Mouse (Mus musculus) adrenal gland, adult 2 months (tissue): ENCODE data around the gene Rapgef1. TPM values are rescaled to one million over a fixed set of nuclear protein-coding genes. Genes with fewer than 3 reads are reported as not detected.
"Not testable (repeated sequence)": the region's sequence is repeated elsewhere in the genome, so short reads cannot be mapped to it uniquely, and the experiment has no call there.

Source experiments
- DNase-seq: peaks from one replicate; pipeline ENCODE4 v3.0.0; 2021
- polyA plus RNA-seq: library from polyadenylated mRNA; depleted of rRNA; stranded (reverse); fragments of >200 nt; gene quantifications from 2 replicates; pipeline ENCODE4 v1.2.3, GENCODE M21; 2012
- total RNA-seq, 2 experiments: library from RNA; stranded (reverse); gene quantifications; 2 replicates each; pipeline ENCODE4 v1.2.3; 2021

The Rapgef1 gene
- total and polyA plus RNA-seq, 3 experiments, result 46.2 to 50.9 (median 48.2) TPM

- no peak for DNase-seq
Measured at GRCm38 (mm10) chr2:29623247-29624090, 3.9 kb downstream of the Rapgef1 start.

- no peak for DNase-seq
Measured at GRCm38 (mm10) chr2:29624091-29624608, 4.6 kb downstream of the Rapgef1 start.

- peak; percentile 80 for DNase-seq
Measured at GRCm38 (mm10) chr2:29624739-29625138, 5.2 kb downstream of the Rapgef1 start.

GRCm38 (mm10) chr2:29625573-29626200 is 6.2 kb downstream of the Rapgef1 start:
- DNase-seq, result no peak

- no peak for DNase-seq
Measured at GRCm38 (mm10) chr2:29627337-29627736, 7.8 kb downstream of the Rapgef1 start.

- DNase-seq, result no peak
Measured at GRCm38 (mm10) chr2:29628186-29628585, 8.7 kb downstream of the Rapgef1 start.

GRCm38 (mm10) chr2:29628763-29629181 is 9.3 kb downstream of the Rapgef1 start:
- no peak for DNase-seq

GRCm38 (mm10) chr2:29629311-29629710 is 9.8 kb downstream of the Rapgef1 start:
- peak; percentile 84 for DNase-seq

GRCm38 (mm10) chr2:29630141-29630771 is 10.7 kb downstream of the Rapgef1 start:
- no peak for DNase-seq

GRCm38 (mm10) chr2:29631020-29631419 is 11.5 kb downstream of the Rapgef1 start:
- DNase-seq, result no peak

- DNase-seq, result not testable (repeated sequence)
Measured at GRCm38 (mm10) chr2:29631564-29632167, 12.1 kb downstream of the Rapgef1 start.

- DNase-seq, result no peak
Measured at GRCm38 (mm10) chr2:29632168-29632662, 12.7 kb downstream of the Rapgef1 start.

GRCm38 (mm10) chr2:29633101-29633554 is 13.6 kb downstream of the Rapgef1 start:
- DNase-seq, result peak; percentile 95

- no peak for DNase-seq
Measured at GRCm38 (mm10) chr2:29633782-29634181, 14.3 kb downstream of the Rapgef1 start.

- no peak for DNase-seq
Measured at GRCm38 (mm10) chr2:29634541-29634940, 15.0 kb downstream of the Rapgef1 start.

GRCm38 (mm10) chr2:29635966-29636507 is 16.5 kb downstream of the Rapgef1 start:
- no peak for DNase-seq

- no peak for DNase-seq
Measured at GRCm38 (mm10) chr2:29637528-29637927, 18.0 kb downstream of the Rapgef1 start.

- DNase-seq, result no peak
Measured at GRCm38 (mm10) chr2:29639377-29639776, 19.9 kb downstream of the Rapgef1 start.

- DNase-seq, result no peak
Measured at GRCm38 (mm10) chr2:29639953-29640743, 20.6 kb downstream of the Rapgef1 start.

GRCm38 (mm10) chr2:29641707-29642106 is 22.2 kb downstream of the Rapgef1 start:
- DNase-seq, result no peak

- no peak for DNase-seq
Measured at GRCm38 (mm10) chr2:29643418-29643817, 23.9 kb downstream of the Rapgef1 start.
